Mouse (Mus musculus) intestine, postnatal 0 days (tissue): ENCODE data around the gene Polr3c. TPM values are rescaled to one million over a fixed set of nuclear protein-coding genes. Genes with fewer than 3 reads are reported as not detected.

ENCODE experiments used
- ATAC-seq: fragments of 200-750 bp; cut with Nextera tagmentation; 2 replicates; pipeline ENCODE4 v1.8.0; 2017; ENCODE audit warnings: mild to moderate bottlenecking, moderate TSS enrichment, moderate library complexity
- H3K27ac ChIP-seq: fragments of 300-500 bp; sonication (generic); 2 replicates; pipeline ENCODE4 v1.5.1; 2014; ENCODE audit warnings: mild to moderate bottlenecking, low read depth, low read length, moderate library complexity
- H3K27me3 ChIP-seq: fragments of 300-500 bp; sonication (generic); replicated peaks from 2 replicates; pipeline ENCODE4 v1.6.1; 2014; ENCODE audit warnings: low read length, mixed read lengths; ENCODE audit not compliant: control insufficient read depth, insufficient read depth
- H3K36me3 ChIP-seq: fragments of 300-500 bp; sonication (generic); 2 replicates; pipeline ENCODE4 v1.6.1; 2014; ENCODE audit warnings: mild to moderate bottlenecking, moderate library complexity; ENCODE audit not compliant: control insufficient read depth, insufficient read depth
- H3K4me1 ChIP-seq: fragments of 300-500 bp; sonication (generic); replicated peaks from 2 replicates; pipeline ENCODE4 v1.6.1; 2014; ENCODE audit warnings: antibody characterized with exemption, low read length, mixed read lengths; ENCODE audit not compliant: control insufficient read depth, insufficient read depth
- H3K4me2 ChIP-seq: fragments of 300-500 bp; sonication (generic); replicated peaks from 2 replicates; pipeline ENCODE4 v1.6.1; 2014; ENCODE audit warnings: low read depth, mild to moderate bottlenecking, moderate library complexity
- H3K4me3 ChIP-seq: fragments of 300-500 bp; sonication (generic); 2 replicates; pipeline ENCODE4 v1.5.1; 2014; ENCODE audit warnings: low read depth, low read length
- H3K9ac ChIP-seq: fragments of 300-500 bp; sonication (generic); 2 replicates; pipeline ENCODE4 v1.6.1; 2014; ENCODE audit warnings: mild to moderate bottlenecking, low read depth, low read length
- H3K9me3 ChIP-seq: fragments of 300-500 bp; sonication (generic); 2 replicates; pipeline ENCODE4 v1.6.1; 2016; ENCODE audit warnings: mixed run types; ENCODE audit not compliant: control insufficient read depth
- CTCF ChIP-seq: sonication (generic); IDR thresholded peaks from 2 replicates; pipeline ENCODE4 v1.5.1; 2016; ENCODE audit warnings: low read depth, mild to moderate bottlenecking, control low read depth, antibody characterized with exemption, moderate library complexity
- WGBS: fragments of 180-500 bp; shearing (Covaris S2); extraction: QIAGEN DNeasy Blood & Tissue Kit; methylation state at CpG from one replicate; pipeline ENCODE4 v1.1.7; 2014; 5-methylcytosine and 5-hydroxymethylcytosine counted together
- polyA plus RNA-seq: library from polyadenylated mRNA; unstranded; fragments of >200 nt; fragmentation: Nextera tagmentation; extraction: Ambion mirVana; gene quantifications from 2 replicates; pipeline ENCODE4 v1.2.1, GENCODE M21; 2015

The Polr3c gene
- polyA plus RNA-seq, 1 experiment from 2014 or later: 19.7 TPM

DNA sequence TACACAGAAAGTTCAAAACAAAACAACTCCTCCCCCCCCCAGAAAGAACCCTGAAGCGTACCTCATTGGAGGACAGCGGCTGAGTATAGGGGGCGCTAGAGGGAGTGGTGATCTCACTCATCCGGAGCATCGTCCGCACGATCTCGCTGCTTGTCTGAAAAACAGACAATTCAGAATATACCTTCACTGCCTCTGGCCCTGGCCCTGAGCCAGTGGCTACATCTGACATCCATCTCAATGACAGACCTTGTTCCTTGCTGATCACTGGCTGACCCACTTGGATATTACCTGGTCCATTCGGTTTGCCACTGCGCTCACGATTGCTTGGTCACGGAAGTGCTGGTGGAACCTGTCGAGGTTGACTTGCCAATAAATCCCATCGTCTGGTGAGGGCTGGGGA, 8.3 kb downstream of the Polr3c start:
- Histone ChIP-seq H3K4me2 (no peak overlapping the region), H3K27ac (no peak overlapping the region), H3K9me3 (no peaks in the 10 kb centered on the region), H3K9ac (no peak overlapping the region), H3K4me3 (no peak overlapping the region), H3K27me3 (no peaks in the 10 kb centered on the region), H3K36me3 (peaks cover 60% of the 10 kb centered on the region), H3K4me1 (no peaks in the 10 kb centered on the region)
- no peak for ATAC-seq
- peak; percentile 67 for TF ChIP-seq CTCF
- 49% methylated on average over 14 of the region's 14 CpGs for WGBS

GRCm38 (mm10) chr3:96715854-96716253, 11.6 kb downstream of the Polr3c start:
- H3K27ac ChIP-seq: no peak overlapping the region
- no peak for ATAC-seq
- no peak overlapping the region for H3K4me3 ChIP-seq
- no peak overlapping the region for H3K9ac ChIP-seq
- WGBS: 61% methylated on average over 2 of the region's 2 CpGs
- H3K27me3 ChIP-seq: no peaks in the 10 kb centered on the region
- TF ChIP-seq CTCF: no peak
- H3K36me3 ChIP-seq: peaks cover 70% of the 10 kb centered on the region
- no peaks in the 10 kb centered on the region for H3K4me1 ChIP-seq
- no peaks in the 10 kb centered on the region for H3K9me3 ChIP-seq
- H3K4me2 ChIP-seq: no peak overlapping the region

GRCm38 (mm10) chr3:96714286-96714685, 13.1 kb downstream of the Polr3c start:
- no peak for TF ChIP-seq CTCF
- H3K27me3 ChIP-seq: no peaks in the 10 kb centered on the region
- no peak overlapping the region for H3K4me3 ChIP-seq
- no peak overlapping the region for H3K4me2 ChIP-seq
- no peak overlapping the region for H3K27ac ChIP-seq
- 80% methylated on average over 5 of the region's 5 CpGs for WGBS
- no peaks in the 10 kb centered on the region for H3K9me3 ChIP-seq
- H3K36me3 ChIP-seq: peaks cover 70% of the 10 kb centered on the region
- no peak for ATAC-seq
- no peaks in the 10 kb centered on the region for H3K4me1 ChIP-seq
- no peak overlapping the region for H3K9ac ChIP-seq

- no peak overlapping the region for H3K9ac ChIP-seq
- no peak for TF ChIP-seq CTCF
- no peak overlapping the region for H3K4me3 ChIP-seq
- H3K27me3 ChIP-seq: 0 out of 2 replicates have a peak, but pooled peaks cover 3% of the 10 kb centered on the region
- no peak overlapping the region for H3K27ac ChIP-seq
- peaks cover 4% of the 10 kb centered on the region; the same call in 1 of the 2 replicates for H3K4me1 ChIP-seq
- ATAC-seq: no peak
- WGBS: 57% methylated on average over 2 of the region's 2 CpGs
- H3K9me3 ChIP-seq: no peaks in the 10 kb centered on the region
- H3K36me3 ChIP-seq: peaks cover 50% of the 10 kb centered on the region
- H3K4me2 ChIP-seq: peak overlapping the region; percentile 73
Measured at GRCm38 (mm10) chr3:96708684-96709064, 18.8 kb downstream of the Polr3c start.

DNA sequence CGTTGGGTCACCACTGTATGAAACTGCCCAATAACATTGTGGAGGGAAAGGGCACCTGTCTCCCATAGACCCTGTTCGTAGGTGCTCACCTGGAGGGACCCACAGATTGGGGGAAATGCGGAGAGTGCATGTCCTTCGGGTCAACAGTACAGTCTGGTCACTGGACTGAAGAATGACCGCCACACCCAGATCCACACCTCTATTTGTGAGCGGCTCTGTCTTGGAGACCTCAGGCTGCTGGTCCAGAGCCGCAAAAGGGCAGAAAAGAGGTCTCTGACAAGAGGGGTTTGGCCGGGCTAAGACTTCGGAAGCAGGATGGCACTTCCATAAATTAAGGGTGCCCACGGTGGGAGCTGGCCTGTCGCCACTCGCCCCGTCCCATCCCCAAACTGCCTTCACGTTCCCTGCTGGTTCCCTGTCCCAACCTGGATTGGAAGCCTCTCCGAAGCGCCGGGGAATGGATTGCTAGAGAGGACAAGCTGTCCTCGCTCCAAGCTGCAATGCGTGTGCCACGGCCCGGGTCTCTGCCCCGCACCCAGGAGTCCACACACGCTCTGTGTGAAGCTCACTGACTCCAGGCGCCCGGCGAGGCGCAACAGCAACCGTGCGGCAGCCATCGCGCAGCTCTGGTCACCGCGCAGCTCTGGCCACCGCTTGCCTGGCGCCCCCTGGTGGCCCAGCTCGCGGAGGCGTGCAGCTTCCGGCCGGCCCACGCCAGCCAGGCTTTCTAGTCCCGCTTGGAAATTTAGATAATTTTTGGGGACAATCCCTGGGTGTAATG, 19.3 kb downstream of the Polr3c start, which contains the start of gene Nudt17:
Gene Nudt17 (minus strand): TSS at position 660 of the 781 bp plus-strand sequence.
- 5% methylated on average over 42 of the region's 42 CpGs for WGBS
- Histone ChIP-seq H3K4me2 (peak within 1 kb of the TSS; percentile 73), H3K36me3 (peaks cover 50% of the 10 kb centered on the region), H3K4me1 (peaks cover 4% of the 10 kb centered on the region; the same call in 1 of the 2 replicates), H3K27me3 (0 out of 2 replicates have a peak, but pooled peaks cover 3% of the 10 kb centered on the region), H3K27ac (no peak within 1 kb of the TSS), H3K4me3 (peak within 1 kb of the TSS; percentile 36), H3K9me3 (no peaks in the 10 kb centered on the region), H3K9ac (peak within 1 kb of the TSS; percentile 23; the same call in 1 of the 2 replicates)
- peak; percentile 64 for ATAC-seq
- TF ChIP-seq CTCF: peak; percentile 99

- Histone ChIP-seq H3K4me3 (no peak overlapping the region), H3K27me3 (0 out of 2 replicates have a peak, but pooled peaks cover 3% of the 10 kb centered on the region), H3K27ac (no peak overlapping the region), H3K4me2 (no peak overlapping the region), H3K4me1 (peaks cover 4% of the 10 kb centered on the region; the same call in 1 of the 2 replicates), H3K9ac (no peak overlapping the region), H3K36me3 (peaks cover 48% of the 10 kb centered on the region), H3K9me3 (no peaks in the 10 kb centered on the region)
- ATAC-seq: no peak
- whole genome bisulfite sequencing: 70% methylated on average over 7 of the region's 7 CpGs
- no peak for TF ChIP-seq CTCF
Measured at GRCm38 (mm10) chr3:96706984-96707383, 20.4 kb downstream of the Polr3c start.
